9 mouse cellular contexts compared by ENCODE assay signal in the genomic region with DNA sequence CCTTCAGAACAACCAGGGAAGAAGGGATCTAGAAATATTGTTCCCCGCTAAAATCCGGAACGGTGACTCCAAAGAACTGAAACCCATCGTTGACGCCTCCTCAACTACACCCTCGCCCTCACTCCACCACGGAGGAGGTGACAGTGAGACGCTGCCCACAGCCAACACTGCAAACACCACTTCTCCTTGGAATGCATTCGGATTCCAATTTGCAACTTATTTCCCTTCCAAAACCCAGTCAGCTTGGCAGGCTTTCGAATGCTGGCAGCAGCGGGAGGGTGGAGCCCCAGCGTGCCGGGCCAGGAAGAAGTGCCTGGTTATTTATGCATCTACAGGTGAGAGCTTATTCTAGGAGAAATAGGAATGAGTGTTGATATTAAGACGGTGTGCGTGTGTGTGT.
DNase-seq lines count a peak whose midpoint lies in the region; ATAC-seq and TF ChIP-seq lines count a peak whose summit lies in the region.
"Had no signal": no experiment of that assay in that cellular context is flagged by ENCODE, and none has a peak within 500 bp of the region (broad histone marks: within the 10 kb centered on the region; RNA-seq: fewer than 3 reads in every experiment).

No protein-coding gene starts in this region.

- DNase-seq in heart, adult 2 months = peak; percentile 23 to 26
- no peak for DNase-seq in heart, adult 9 months (ENCODE audit: low spot score in 2 of 2)
- peak; percentile 46 for DNase-seq in cerebellum, adult 8-10 months
- DNase-seq in layer of hippocampus, postnatal 25 days (ENCODE audit: extremely low spot score in 1 of 2, low spot score in 1 of 2) = peak; percentile 36 to 38
- DNase-seq in ovary, postnatal 36 days (ENCODE audit: low spot score) = peak; percentile 37
- DNase-seq in hindbrain, embryonic 14.5 days (ENCODE audit: low spot score) = no peak
- no peak for DNase-seq in embryo, embryonic 9.5 days (ENCODE audit: extremely low spot score)

- no peak overlapping the region for H3K9ac ChIP-seq in heart, adult 2 months (ENCODE audit: low read depth, low read length)
- H3K9ac ChIP-seq in hindbrain, embryonic 14.5 days = no peak overlapping the region
- H3K9ac ChIP-seq: liver, embryonic 15.5 days had no signal

- H3K36me3 ChIP-seq in heart, adult 2 months (ENCODE audit: control insufficient read depth, insufficient read depth, low read length) = no peaks in the 10 kb centered on the region
- no peaks in the 10 kb centered on the region for H3K36me3 ChIP-seq in hindbrain, embryonic 14.5 days (replicated peaks; ENCODE audit: control insufficient read depth, insufficient read depth)
- H3K36me3 ChIP-seq: liver, embryonic 15.5 days had no signal

- H3K4me2 ChIP-seq in hindbrain, embryonic 14.5 days (replicated peaks) = no peak overlapping the region
- H3K4me2 ChIP-seq: liver, embryonic 15.5 days had no signal

- no peaks in the 10 kb centered on the region for H3K9me3 ChIP-seq in hindbrain, embryonic 14.5 days (ENCODE audit: control insufficient read depth, low read length)
- H3K9me3 ChIP-seq: liver, embryonic 15.5 days had no signal

- no peaks in the 10 kb centered on the region for H3K27me3 ChIP-seq in heart, adult 2 months (ENCODE audit: control insufficient read depth, insufficient read depth, low read length)
- no peaks in the 10 kb centered on the region for H3K27me3 ChIP-seq in hindbrain, embryonic 14.5 days (ENCODE audit: control insufficient read depth, insufficient read depth, low read length)
- H3K27me3 ChIP-seq: liver, embryonic 15.5 days had no signal

- no peak for TF ChIP-seq EP300 in heart, adult 2 months (IDR thresholded peaks at IDR 0.05; ENCODE audit: insufficient read depth, low read depth, low read length)

- no peak overlapping the region for H3K27ac ChIP-seq in heart, adult 2 months
- no peak overlapping the region for H3K27ac ChIP-seq in hindbrain, embryonic 14.5 days
- H3K27ac ChIP-seq: liver, embryonic 15.5 days had no signal

- no peak overlapping the region for H3K4me3 ChIP-seq in heart, adult 2 months
- no peak overlapping the region for H3K4me3 ChIP-seq in hindbrain, embryonic 14.5 days (replicated peaks; ENCODE audit: low read length)
- H3K4me3 ChIP-seq: liver, embryonic 15.5 days had no signal

- no peak for TF ChIP-seq CTCF in heart, adult 2 months (IDR thresholded peaks at IDR 0.05)

- intact Hi-C loops in heart, adult 2 months (cut with DNase I) = no loop called here

- WGBS in heart, adult 2 months = 64% methylated on average over 15 of the region's 15 CpGs
- WGBS in hindbrain, embryonic 14.5 days = 78% methylated on average over 15 of the region's 15 CpGs

- TF ChIP-seq POLR2A in heart, adult 2 months (IDR thresholded peaks at IDR 0.05; ENCODE audit: insufficient read depth, low read depth, low read length) = no peak

- no peak for ATAC-seq in megakaryocyte, adult 5-6 weeks (ENCODE audit: poor library complexity, severe bottlenecking)
- no peak for ATAC-seq in hindbrain, embryonic 14.5 days (ENCODE audit: low FRiP score)

- H3K4me1 ChIP-seq in heart, adult 2 months (ENCODE audit: control insufficient read depth, insufficient read depth, low read length) = no peaks in the 10 kb centered on the region
- no peaks in the 10 kb centered on the region for H3K4me1 ChIP-seq in hindbrain, embryonic 14.5 days (replicated peaks; ENCODE audit: control insufficient read depth, insufficient read depth, low read length)
- H3K4me1 ChIP-seq: liver, embryonic 15.5 days had no signal

- no peaks in the 10 kb centered on the region for H3K79me2 ChIP-seq in heart, adult 2 months (replicated peaks; ENCODE audit: control insufficient read depth, insufficient read depth, low read length)

Comparison
In these comparisons a context has a peak if more than half of its experiments do, and no peak if none do; other contexts are left out.
1. DNase-seq: peak in heart, adult 2 months (2 of 2), cerebellum, adult 8-10 months (single experiment), layer of hippocampus, postnatal 25 days (2 of 2) and ovary, postnatal 36 days (single experiment); none in heart, adult 9 months (0 of 2), hindbrain, embryonic 14.5 days (single experiment) and embryo, embryonic 9.5 days (single experiment).